Comparison of ENCODE assay signal across 20 mouse cellular contexts in the genomic region with DNA sequence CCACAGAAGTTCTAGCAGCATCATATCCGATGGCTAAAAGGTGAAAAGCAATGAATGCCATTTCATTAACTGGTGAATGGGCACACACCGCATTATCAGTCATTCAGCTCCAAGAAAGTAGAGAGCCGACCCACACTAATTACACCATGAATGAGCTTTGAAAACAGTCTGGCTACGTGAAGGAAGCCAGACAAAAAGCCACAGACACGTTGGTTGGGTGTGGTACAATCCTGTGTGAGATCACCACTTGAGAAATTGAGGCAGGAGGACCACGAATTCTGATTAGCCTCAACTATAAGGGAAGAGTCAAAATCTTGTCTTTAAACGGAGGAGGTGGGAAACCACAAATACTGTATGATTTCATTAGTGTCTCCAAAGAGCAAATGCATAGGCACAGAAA. TPM values are rescaled to one million over a fixed set of nuclear protein-coding genes. Genes with fewer than 3 reads are reported as not detected.
DNase-seq lines count a peak whose midpoint lies in the region; ATAC-seq and TF ChIP-seq lines count a peak whose summit lies in the region.
"Had no signal": no experiment of that assay in that cellular context is flagged by ENCODE, and none has a peak within 500 bp of the region (broad histone marks: within the 10 kb centered on the region; RNA-seq: fewer than 3 reads in every experiment).

No protein-coding gene starts in this region.

- no peak for TF ChIP-seq CTCF in left cerebral cortex, adult 2 months (IDR thresholded peaks at IDR 0.05)
- TF ChIP-seq CTCF in bone marrow macrophage, adult 2 months (IDR thresholded peaks at IDR 0.05; ENCODE audit: low read depth, low read length) = no peak

- no peaks in the 10 kb centered on the region for H3K36me3 ChIP-seq in hindbrain, embryonic 15.5 days
- H3K36me3 ChIP-seq: embryonic facial prominence, embryonic 12.5 days; heart, embryonic 12.5 days; limb, embryonic 13.5 days had no signal

- no peak overlapping the region for H3K9ac ChIP-seq in hindbrain, embryonic 15.5 days
- H3K9ac ChIP-seq: liver, embryonic 14.5 days had no signal

- TF ChIP-seq POLR2A in bone marrow macrophage, adult 2 months (IDR thresholded peaks at IDR 0.05; ENCODE audit: borderline replicate concordance, low read depth, low read length) = no peak

- H3K4me1 ChIP-seq in bone marrow macrophage, adult 2 months (ENCODE audit: control insufficient read depth, insufficient read depth, low read length) = peaks cover 23% of the 10 kb centered on the region
- H3K4me1 ChIP-seq in hindbrain, embryonic 15.5 days (replicated peaks) = peaks cover 12% of the 10 kb centered on the region; the same call in 1 of the 2 replicates
- H3K4me1 ChIP-seq: embryonic facial prominence, embryonic 12.5 days; heart, embryonic 12.5 days had no signal

- H3K4me2 ChIP-seq in hindbrain, embryonic 15.5 days = peak overlapping the region; percentile 66

- no peak overlapping the region for H3K27ac ChIP-seq in left cerebral cortex, adult 2 months
- no peak overlapping the region for H3K27ac ChIP-seq in bone marrow macrophage, adult 2 months (ENCODE audit: insufficient read depth, low read depth, low read length)
- H3K27ac ChIP-seq in hindbrain, embryonic 15.5 days (replicated peaks) = no peak overlapping the region
- H3K27ac ChIP-seq: embryonic facial prominence, embryonic 12.5 days; limb, embryonic 13.5 days; liver, embryonic 14.5 days; stomach, postnatal 0 days had no signal

- 0 out of 2 replicates have a peak, but pooled peaks cover 9% of the 10 kb centered on the region for H3K27me3 ChIP-seq in hindbrain, embryonic 15.5 days

- no peaks in the 10 kb centered on the region for H3K9me3 ChIP-seq in hindbrain, embryonic 15.5 days
- H3K9me3 ChIP-seq: embryonic facial prominence, embryonic 12.5 days; heart, embryonic 12.5 days; limb, embryonic 13.5 days had no signal

- WGBS in hindbrain, embryonic 15.5 days = 22% methylated on average over 7 of the region's 7 CpGs

- DNase-seq in left cerebral cortex, adult 2 months (ENCODE audit: extremely low spot score in 1 of 2, low spot score in 2 of 2) = no peak
- DNase-seq in left cerebral cortex, postnatal 4 days = no peak
- peak; percentile 43 to 61 for DNase-seq in natural killer cell, adult 2 months (ENCODE audit: low spot score in 2 of 2)
- DNase-seq in retina, embryonic 14.5 days (ENCODE audit: low spot score) = no peak
- DNase-seq in thymus, postnatal 10 days (ENCODE audit: low spot score in 2 of 2) = no peak
- DNase-seq: adrenal gland, adult 2 months; cerebellum, adult 11 months; cerebellum, postnatal 36 days; gastrocnemius, adult 2 months; heart, postnatal 36 days; kidney, adult 11 months; kidney, postnatal 10 days had no signal

- no peak for ATAC-seq in hindbrain, embryonic 15.5 days (ENCODE audit: low FRiP score, low read depth)

- intact Hi-C loops in left cerebral cortex, adult 2 months (cut with DNase I) = no loop called here
- intact Hi-C loops in left cerebral cortex, postnatal 4 days (cut with DNase I) = no loop called here

- H3K4me3 ChIP-seq in left cerebral cortex, adult 2 months = peak overlapping the region; percentile 84
- peak overlapping the region; percentile 16; the same call in 1 of the 2 replicates for H3K4me3 ChIP-seq in bone marrow macrophage, adult 2 months (ENCODE audit: insufficient read depth, low read length)
- H3K4me3 ChIP-seq in hindbrain, embryonic 15.5 days = peak overlapping the region; percentile 90

RNA-seq across cellular contexts. Expression of gene Slc41a2, which starts 1.3 kb away (rescaled TPM):
- total RNA-seq in left cerebral cortex, adult 2 months (2021) = 10 to 100 TPM; 26.3 to 26.8 TPM
- 10 to 100 TPM; 32.5 to 38.7 TPM for total RNA-seq in left cerebral cortex, postnatal 4 days (2021)
- polyA plus RNA-seq in bone marrow macrophage, adult 2 months (2012; ENCODE audit: insufficient read depth, insufficient read length, missing spikeins) = 18.8 and 20.4 TPM in 2 replicates
- polyA plus RNA-seq in hindbrain, embryonic 15.5 days (2015; fragmentation: Nextera tagmentation; extraction: Ambion mirVana) = 10.7 and 12.4 TPM in 2 replicates
- total RNA-seq: granulocyte monocyte progenitor cell, adult 5-6 weeks had no signal

RNA-seq across cellular contexts. Expression of gene D10Wsu102e, which starts 23.7 kb away (rescaled TPM):
- total RNA-seq in left cerebral cortex, adult 2 months (2021) = 1 to 10 TPM; 3.9 to 4.5 TPM
- 1 to 10 TPM; 4.1 to 5.3 TPM for total RNA-seq in left cerebral cortex, postnatal 4 days (2021)
- polyA plus RNA-seq in bone marrow macrophage, adult 2 months (2012; ENCODE audit: insufficient read depth, insufficient read length, missing spikeins) = 0.54 and 0.61 TPM in 2 replicates
- polyA plus RNA-seq in hindbrain, embryonic 15.5 days (2015; fragmentation: Nextera tagmentation; extraction: Ambion mirVana) = 0.80 and 0.85 TPM in 2 replicates

Comparison
In these comparisons a context has a peak if more than half of its experiments do, and no peak if none do; other contexts are left out.
1. DNase-seq: peak in natural killer cell, adult 2 months (2 of 2); none in left cerebral cortex, adult 2 months (0 of 2), left cerebral cortex, postnatal 4 days (single experiment), retina, embryonic 14.5 days (single experiment) and thymus, postnatal 10 days (0 of 2).
2. H3K4me3 ChIP-seq: peak in every context shown above with its lines; median percentile 90 in hindbrain, embryonic 15.5 days; 84 in left cerebral cortex, adult 2 months; 16 in bone marrow macrophage, adult 2 months.